Mouse (Mus musculus): Measurements from ENCODE around the gene Acpp. TPM values are rescaled to one million over a fixed set of nuclear protein-coding genes. Genes with fewer than 3 reads are reported as not detected.
A peak's percentile ranks its signal among the peaks of the same experiment; 100 is the strongest.
"Not testable (repeated sequence)": the region's sequence is repeated elsewhere in the genome, so short reads cannot be mapped to it uniquely, and the experiment has no call there.

The Acpp gene
- total RNA-seq (2014; rRNA removed) (1.3 and 2.4 TPM in 2 replicates), polyA plus RNA-seq (2015; fragmentation: Nextera tagmentation; extraction: Ambion mirVana) (0.53 TPM in 2 replicates)

DNA sequence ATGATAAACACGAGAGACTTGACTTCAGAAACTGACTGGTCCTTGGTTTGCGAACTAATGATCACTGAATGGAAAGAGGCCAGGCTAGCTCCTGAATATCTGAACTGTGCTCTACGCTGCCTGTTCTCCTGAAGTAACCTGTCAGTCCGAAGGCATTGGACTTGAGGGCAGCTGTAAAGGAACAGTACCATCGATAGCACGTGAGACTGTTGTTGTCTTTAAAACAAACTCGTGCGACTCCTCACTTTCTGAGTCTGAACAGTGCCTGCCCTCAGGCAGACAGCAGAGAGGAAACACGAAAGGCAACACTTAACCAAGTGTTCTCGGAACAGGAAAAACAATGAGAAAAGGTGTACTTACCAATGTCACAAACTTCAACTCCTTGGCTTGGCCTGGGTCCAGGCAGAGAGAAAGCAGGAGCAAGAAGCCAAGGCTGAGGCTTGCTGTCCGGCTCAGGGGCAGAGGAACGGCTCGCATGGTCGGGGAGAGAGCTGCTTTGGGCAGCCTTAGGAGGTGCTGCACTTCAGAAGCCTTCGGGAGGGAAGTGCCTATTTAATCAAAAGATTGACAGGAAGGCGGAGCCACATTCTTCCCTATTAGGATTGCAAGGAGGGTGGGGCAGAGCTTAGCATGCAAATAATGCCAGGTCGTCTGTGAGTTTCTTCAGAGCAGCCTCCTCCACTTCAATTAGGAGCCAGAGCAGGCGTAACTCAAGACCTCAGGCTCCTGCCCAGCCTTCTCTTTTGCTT is at the start of gene Acpp:
TSS of gene Acpp (minus strand) at position 566 of the 749 bp plus-strand sequence.
- TF ChIP-seq CTCF (IDR thresholded peaks at IDR 0.05) = no peak
- no peaks in the 10 kb centered on the region for H3K9me3 ChIP-seq (ENCODE audit: low read length)
- H3K36me3 ChIP-seq (ENCODE audit: insufficient read depth, low read length) = no peaks in the 10 kb centered on the region
- H3K27me3 ChIP-seq (ENCODE audit: insufficient read depth, low read length) = no peaks in the 10 kb centered on the region
- DNase-seq (ENCODE audit: low spot score) (no peak), ATAC-seq (ENCODE audit: low FRiP score) (no peak)
- no peak within 1 kb of the TSS; the same call in 1 of the 2 replicates for H3K4me3 ChIP-seq (ENCODE audit: low read depth, low read length)
- H3K4me1 ChIP-seq (ENCODE audit: insufficient read depth, low read length) = peaks cover 5% of the 10 kb centered on the region; the same call in 1 of the 2 replicates
- WGBS = 25% methylated on average over 18 of the region's 18 CpGs
- H3K27ac ChIP-seq (ENCODE audit: low read depth, low read length) = no peak within 1 kb of the TSS
- H3K4me2 ChIP-seq (ENCODE audit: low read depth, low read length, poor library complexity, severe bottlenecking) = peak within 1 kb of the TSS; percentile 36
- no peak within 1 kb of the TSS for H3K9ac ChIP-seq (replicated peaks; ENCODE audit: low read length, poor library complexity, severe bottlenecking)

DNA sequence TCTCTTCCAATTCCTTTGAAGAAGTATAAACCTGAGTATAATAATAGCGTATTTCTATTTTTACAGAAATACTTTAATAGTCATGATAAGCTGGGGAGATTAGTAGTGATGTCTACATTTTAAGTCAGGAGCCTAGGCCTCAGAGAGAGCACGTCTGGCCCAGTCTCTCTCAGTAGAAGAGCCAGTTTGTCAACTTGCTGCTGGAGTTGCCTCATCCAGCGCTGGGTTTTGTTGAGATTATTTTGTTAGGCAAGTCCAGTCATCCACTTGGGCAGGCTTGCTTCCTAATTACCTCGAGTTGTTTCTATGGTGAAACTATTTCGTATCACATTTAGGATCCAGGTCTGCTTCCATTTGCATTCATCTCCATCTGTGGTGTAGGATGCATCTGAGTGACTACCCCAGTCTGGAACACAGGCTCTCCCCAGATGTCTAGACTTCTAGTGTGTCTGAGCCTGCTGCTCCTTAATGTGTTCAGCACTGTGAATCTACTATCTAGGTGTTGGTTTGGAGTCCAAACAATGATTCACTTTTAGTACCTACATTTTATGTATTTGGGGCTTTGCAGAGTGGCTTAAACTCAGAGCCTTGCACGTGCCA is 45.1 kb upstream of the Acpp start:
- TF ChIP-seq CTCF (IDR thresholded peaks at IDR 0.05) = no peak
- no peak for DNase-seq (ENCODE audit: low spot score)

DNA sequence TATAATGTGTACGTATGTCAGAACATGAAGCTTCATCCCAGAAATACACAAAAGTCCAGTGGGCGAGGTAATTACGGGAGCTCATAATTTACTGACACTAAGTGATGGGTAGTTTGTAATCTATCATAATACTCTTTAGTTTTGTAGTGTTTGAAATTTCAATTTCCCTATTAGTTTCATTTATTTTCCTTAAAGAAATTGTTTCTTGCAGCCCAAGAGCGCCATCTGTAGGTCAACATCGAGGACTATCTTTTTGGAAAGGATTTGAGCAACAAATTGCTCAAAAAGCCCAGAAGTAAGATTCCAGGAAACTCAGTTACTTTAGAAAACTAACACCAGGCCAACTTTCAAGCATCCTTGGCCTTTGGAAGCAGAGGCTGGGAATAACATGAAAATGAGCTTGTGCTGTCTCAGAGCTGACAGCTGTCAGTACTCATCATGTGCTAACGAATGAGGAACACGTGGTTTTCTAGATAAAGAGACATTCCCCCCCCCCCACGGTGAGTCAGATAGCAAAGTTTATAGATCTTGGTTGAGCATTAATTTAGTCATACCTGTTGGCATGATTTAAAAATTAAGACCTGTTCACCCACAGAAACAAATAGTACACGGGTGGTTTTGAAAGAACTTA is 42.1 kb upstream of the Acpp start:
- DNase-seq (ENCODE audit: low spot score) (peak; percentile 68), ATAC-seq (ENCODE audit: low FRiP score) (no peak)
- no peaks in the 10 kb centered on the region for H3K36me3 ChIP-seq (ENCODE audit: insufficient read depth, low read length)
- no peak overlapping the region for H3K9ac ChIP-seq (replicated peaks; ENCODE audit: low read length, poor library complexity, severe bottlenecking)
- 69% methylated on average over 9 of the region's 9 CpGs for WGBS
- H3K4me3 ChIP-seq (ENCODE audit: low read depth, low read length) = no peak overlapping the region
- TF ChIP-seq CTCF (IDR thresholded peaks at IDR 0.05) = peak; percentile 76
- H3K4me2 ChIP-seq (ENCODE audit: low read depth, low read length, poor library complexity, severe bottlenecking) = no peak overlapping the region
- H3K4me1 ChIP-seq (ENCODE audit: insufficient read depth, low read length) = no peaks in the 10 kb centered on the region
- H3K27ac ChIP-seq (ENCODE audit: low read depth, low read length) = no peak overlapping the region
- no peaks in the 10 kb centered on the region for H3K27me3 ChIP-seq (ENCODE audit: insufficient read depth, low read length)
- no peaks in the 10 kb centered on the region for H3K9me3 ChIP-seq (ENCODE audit: low read length)

More for the DNA sequence above, 45.1 kb upstream of the Acpp start:
- WGBS = 85% methylated on average over 6 of the region's 6 CpGs
- H3K9ac ChIP-seq (replicated peaks; ENCODE audit: low read length, poor library complexity, severe bottlenecking) = no peak overlapping the region
- no peaks in the 10 kb centered on the region for H3K36me3 ChIP-seq (ENCODE audit: insufficient read depth, low read length)
- no peaks in the 10 kb centered on the region for H3K4me1 ChIP-seq (ENCODE audit: insufficient read depth, low read length)
- ATAC-seq (ENCODE audit: low FRiP score) = no peak
- no peak overlapping the region for H3K27ac ChIP-seq (ENCODE audit: low read depth, low read length)
- H3K4me3 ChIP-seq (ENCODE audit: low read depth, low read length) = no peak overlapping the region
- no peak overlapping the region for H3K4me2 ChIP-seq (ENCODE audit: low read depth, low read length, poor library complexity, severe bottlenecking)
- no peaks in the 10 kb centered on the region for H3K9me3 ChIP-seq (ENCODE audit: low read length)
- H3K27me3 ChIP-seq (ENCODE audit: insufficient read depth, low read length) = no peaks in the 10 kb centered on the region

DNA sequence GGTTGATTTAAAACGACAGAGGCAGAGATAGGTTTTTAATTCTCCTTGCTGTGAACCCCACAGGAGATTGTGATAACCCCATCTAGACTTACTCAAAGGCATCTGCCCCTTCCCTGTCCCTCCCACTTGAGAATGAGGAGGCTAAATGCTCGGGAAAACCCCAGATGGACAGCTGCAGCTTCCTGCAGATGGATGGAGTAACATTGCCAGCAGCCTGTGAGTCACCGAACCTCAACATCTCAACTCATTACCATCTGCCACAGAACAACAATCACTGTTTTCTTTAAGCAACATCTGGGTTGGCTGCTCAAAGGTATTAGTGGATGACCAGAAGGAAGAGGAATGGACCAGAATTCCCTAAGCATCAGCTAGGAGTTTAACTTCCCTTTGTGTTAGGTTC is 38.0 kb upstream of the Acpp start:
- Histone ChIP-seq H3K9me3 (ENCODE audit: low read length) (no peaks in the 10 kb centered on the region), H3K9ac (replicated peaks; ENCODE audit: low read length, poor library complexity, severe bottlenecking) (no peak overlapping the region), H3K4me1 (ENCODE audit: insufficient read depth, low read length) (no peaks in the 10 kb centered on the region), H3K36me3 (ENCODE audit: insufficient read depth, low read length) (no peaks in the 10 kb centered on the region), H3K27me3 (ENCODE audit: insufficient read depth, low read length) (no peaks in the 10 kb centered on the region), H3K27ac (ENCODE audit: low read depth, low read length) (no peak overlapping the region), H3K4me3 (ENCODE audit: low read depth, low read length) (no peak overlapping the region), H3K4me2 (ENCODE audit: low read depth, low read length, poor library complexity, severe bottlenecking) (no peak overlapping the region)
- TF ChIP-seq CTCF (IDR thresholded peaks at IDR 0.05) = no peak
- DNase-seq (ENCODE audit: low spot score) (peak; percentile 3), ATAC-seq (ENCODE audit: low FRiP score) (no peak)
- WGBS = 46% methylated on average over 3 of the region's 3 CpGs

DNA sequence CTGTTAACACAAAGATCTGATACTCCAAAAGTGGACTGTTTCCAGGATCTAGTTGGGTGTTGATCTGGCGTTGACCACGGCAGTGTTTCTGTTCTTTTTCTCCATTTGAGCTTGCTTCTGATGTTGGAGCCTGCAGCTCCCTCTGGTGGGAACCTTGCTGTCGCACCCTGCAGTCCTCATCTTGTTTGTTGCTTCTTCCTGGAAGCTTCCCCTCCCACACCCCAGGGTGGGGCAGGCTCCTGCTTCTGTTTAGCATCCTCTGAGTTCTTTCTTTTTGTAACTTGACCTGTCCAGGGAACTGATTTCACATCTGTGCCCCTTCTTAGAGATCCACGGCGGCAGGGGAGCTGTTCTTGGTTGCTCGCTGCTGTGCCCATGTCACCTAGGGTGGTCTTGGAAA is 35.7 kb upstream of the Acpp start:
- Histone ChIP-seq H3K4me1 (ENCODE audit: insufficient read depth, low read length) (no peaks in the 10 kb centered on the region), H3K9me3 (ENCODE audit: low read length) (no peaks in the 10 kb centered on the region), H3K27me3 (ENCODE audit: insufficient read depth, low read length) (no peaks in the 10 kb centered on the region), H3K36me3 (ENCODE audit: insufficient read depth, low read length) (no peaks in the 10 kb centered on the region), H3K4me2 (ENCODE audit: low read depth, low read length, poor library complexity, severe bottlenecking) (no peak overlapping the region), H3K9ac (replicated peaks; ENCODE audit: low read length, poor library complexity, severe bottlenecking) (no peak overlapping the region), H3K27ac (ENCODE audit: low read depth, low read length) (no peak overlapping the region), H3K4me3 (ENCODE audit: low read depth, low read length) (no peak overlapping the region)
- no peak for ATAC-seq (ENCODE audit: low FRiP score)
- peak; percentile 73 for TF ChIP-seq CTCF (IDR thresholded peaks at IDR 0.05)
- WGBS = 31% methylated on average over 6 of the region's 6 CpGs
- DNase-seq (ENCODE audit: low spot score) = peak; percentile 49

DNA sequence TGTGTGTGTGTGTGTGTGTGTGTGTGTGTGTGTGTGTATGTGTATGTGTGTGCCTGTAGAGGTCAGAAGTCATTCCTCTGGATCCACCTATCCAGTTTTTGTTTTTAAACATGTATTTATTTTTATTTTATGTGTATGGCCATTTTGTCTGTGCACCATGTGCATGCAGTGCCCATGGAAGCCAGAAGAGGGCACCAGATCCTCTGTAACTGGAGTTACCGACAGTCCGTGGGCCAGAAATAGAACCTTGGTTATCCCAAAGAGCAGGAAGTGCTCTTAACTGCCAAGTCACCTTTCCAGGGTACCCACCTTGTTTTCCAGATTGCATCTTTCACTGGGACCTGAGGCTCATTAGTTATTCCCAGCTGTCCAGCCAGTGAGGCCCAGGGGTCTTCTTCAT is 29.4 kb upstream of the Acpp start:
- no peak overlapping the region for H3K4me3 ChIP-seq (ENCODE audit: low read depth, low read length)
- no peak for TF ChIP-seq CTCF (IDR thresholded peaks at IDR 0.05)
- 80% methylated on average over 2 of the region's 2 CpGs for WGBS

DNA sequence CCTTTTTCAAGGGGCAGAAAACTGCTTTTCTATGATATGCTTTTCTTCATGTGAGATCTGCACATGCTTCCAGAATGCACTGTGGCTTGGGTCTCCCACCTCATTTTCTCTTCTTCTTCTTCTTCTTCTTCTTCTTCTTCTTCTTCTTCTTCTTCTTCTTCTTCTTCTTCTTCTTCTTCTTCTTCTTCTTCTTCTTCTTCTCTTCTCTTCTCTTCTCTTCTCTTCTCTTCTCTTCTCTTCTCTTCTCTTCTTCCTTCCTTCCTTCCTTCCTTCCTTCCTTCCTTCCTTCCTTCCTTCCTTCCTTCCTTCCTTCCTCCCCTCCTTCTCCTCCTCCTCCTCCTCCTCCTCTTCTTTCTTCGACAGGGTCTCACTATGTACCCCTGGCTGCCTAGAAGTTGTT is 24.4 kb upstream of the Acpp start:
- not testable (repeated sequence) for H3K36me3 ChIP-seq (ENCODE audit: insufficient read depth, low read length); H3K9me3 ChIP-seq (ENCODE audit: low read length); H3K4me3 ChIP-seq (ENCODE audit: low read depth, low read length); DNase-seq (ENCODE audit: low spot score); H3K27ac ChIP-seq (ENCODE audit: low read depth, low read length); H3K9ac ChIP-seq (replicated peaks; ENCODE audit: low read length, poor library complexity, severe bottlenecking); ATAC-seq (ENCODE audit: low FRiP score); H3K27me3 ChIP-seq (ENCODE audit: insufficient read depth, low read length); H3K4me1 ChIP-seq (ENCODE audit: insufficient read depth, low read length); H3K4me2 ChIP-seq (ENCODE audit: low read depth, low read length, poor library complexity, severe bottlenecking)
- WGBS = 71% methylated on average over 1 of the region's 1 CpGs

More for the DNA sequence above, 29.4 kb upstream of the Acpp start:
- ATAC-seq (ENCODE audit: low FRiP score) (no peak), DNase-seq (ENCODE audit: low spot score) (no peak)
- no peaks in the 10 kb centered on the region for H3K27me3 ChIP-seq (ENCODE audit: insufficient read depth, low read length)
- no peaks in the 10 kb centered on the region for H3K36me3 ChIP-seq (ENCODE audit: insufficient read depth, low read length)
- H3K4me2 ChIP-seq (ENCODE audit: low read depth, low read length, poor library complexity, severe bottlenecking) = no peak overlapping the region
- H3K27ac ChIP-seq (ENCODE audit: low read depth, low read length) = no peak overlapping the region
- H3K9ac ChIP-seq (replicated peaks; ENCODE audit: low read length, poor library complexity, severe bottlenecking) = no peak overlapping the region
- H3K4me1 ChIP-seq (ENCODE audit: insufficient read depth, low read length) = no peaks in the 10 kb centered on the region
- 0 out of 2 replicates have a peak, but pooled peaks cover 3% of the 10 kb centered on the region for H3K9me3 ChIP-seq (ENCODE audit: low read length)
